Mouse (Mus musculus): ENCODE measurements around the gene Sstr2. TPM values are rescaled to one million over a fixed set of nuclear protein-coding genes. Genes with fewer than 3 reads are reported as not detected.

Gene Sstr2
- total and polyA plus RNA-seq, 3 experiments, result 0.77 to 0.82 TPM; not detected in 1

DNA sequence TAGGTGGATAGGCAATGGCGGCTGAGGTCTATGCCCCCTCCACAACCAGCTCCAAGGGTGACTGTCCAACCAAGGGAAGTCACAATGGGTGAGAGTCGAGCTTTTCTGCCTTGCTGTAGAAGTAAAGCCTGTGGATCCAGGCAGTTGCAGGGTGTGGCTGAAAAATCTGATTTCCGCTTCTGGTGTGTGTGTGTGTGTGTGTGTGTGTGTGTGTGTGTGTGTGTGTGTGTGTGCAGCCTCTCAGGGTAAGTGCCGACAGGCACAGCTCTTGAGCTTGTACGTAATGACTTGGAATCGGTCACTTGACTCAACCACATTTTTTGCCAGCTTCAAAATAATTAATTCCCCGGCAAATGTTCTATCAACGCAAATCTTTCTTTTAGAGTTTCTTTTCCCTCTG lies 12.2 kb downstream of the Sstr2 start:
- Histone ChIP-seq H3K79me2 (ENCODE audit: control insufficient read depth, insufficient read depth, low read length, poor library complexity) (no peaks in the 10 kb centered on the region), H3K9me3 (replicated peaks; ENCODE audit: insufficient read depth, low read length) (no peaks in the 10 kb centered on the region), H3K4me1 (ENCODE audit: control insufficient read depth in 1 of 2, insufficient read depth in 2 of 2, low read length in 2 of 2) (peaks cover 0 to 3% of the 10 kb centered on the region in 2 experiments; a peak in 2 of 4 replicates), H3K27me3 (ENCODE audit: control insufficient read depth in 1 of 2, insufficient read depth in 2 of 2, low read length in 2 of 2) (peaks cover 0 to 2% of the 10 kb centered on the region in 2 experiments; a peak in 3 of 4 replicates), H3K4me3 (ENCODE audit: control insufficient read depth in 1 of 2, insufficient read depth in 1 of 2, low read depth in 2 of 2, low read length in 2 of 2) (no peak overlapping the region), H3K27ac (ENCODE audit: control insufficient read depth, low read depth, low read length) (no peak overlapping the region), H3K9ac (ENCODE audit: control insufficient read depth, low read depth, low read length, poor library complexity, severe bottlenecking) (no peak overlapping the region), H3K36me3 (ENCODE audit: control insufficient read depth in 1 of 2, insufficient read depth in 2 of 2, low read length in 2 of 2) (no peaks in the 10 kb centered on the region)
- TF ChIP-seq GATA1 (IDR thresholded peaks at IDR 0.05; ENCODE audit: low read depth, low read length) (no peak), ZC3H11A (IDR thresholded peaks at IDR 0.05; ENCODE audit: low read depth, low read length) (no peak)
- no peak for DNase-seq (ENCODE audit: low read depth, low spot score)

DNA sequence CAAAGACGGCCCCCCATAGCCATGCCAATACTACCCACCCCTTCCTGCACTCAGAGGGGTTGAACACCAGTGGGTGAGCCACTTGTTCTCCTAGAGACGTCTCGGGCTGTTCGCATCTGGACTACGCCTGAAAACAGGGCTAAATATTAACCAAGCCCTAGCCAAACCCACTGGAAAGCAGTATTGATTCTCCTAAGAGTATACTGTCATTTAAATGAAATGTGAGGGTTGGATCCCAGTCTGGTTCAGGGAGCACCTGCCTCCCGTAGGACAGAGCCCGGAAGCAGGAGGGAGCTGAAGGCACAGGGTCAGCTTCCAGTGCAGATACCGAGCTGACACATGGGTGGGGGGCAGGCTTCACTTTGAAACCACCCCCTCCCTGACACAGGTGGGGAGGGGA lies 12.7 kb downstream of the Sstr2 start:
- Histone ChIP-seq H3K27ac (ENCODE audit: control insufficient read depth, low read depth, low read length) (no peak overlapping the region), H3K36me3 (ENCODE audit: control insufficient read depth in 1 of 2, insufficient read depth in 2 of 2, low read length in 2 of 2) (no peaks in the 10 kb centered on the region), H3K79me2 (ENCODE audit: control insufficient read depth, insufficient read depth, low read length, poor library complexity) (no peaks in the 10 kb centered on the region), H3K9me3 (replicated peaks; ENCODE audit: insufficient read depth, low read length) (no peaks in the 10 kb centered on the region), H3K4me3 (ENCODE audit: control insufficient read depth in 1 of 2, insufficient read depth in 1 of 2, low read depth in 2 of 2, low read length in 2 of 2) (no peak overlapping the region), H3K9ac (ENCODE audit: control insufficient read depth, low read depth, low read length, poor library complexity, severe bottlenecking) (no peak overlapping the region), H3K27me3 (ENCODE audit: control insufficient read depth in 1 of 2, insufficient read depth in 2 of 2, low read length in 2 of 2) (peaks cover 2% of the 10 kb centered on the region in 2 experiments), H3K4me1 (ENCODE audit: control insufficient read depth in 1 of 2, insufficient read depth in 2 of 2, low read length in 2 of 2) (peaks cover 0 to 2% of the 10 kb centered on the region in 2 experiments; a peak in 2 of 4 replicates)
- no peak for DNase-seq (ENCODE audit: low read depth, low spot score)
- no peak for TF ChIP-seq ZNF384 (IDR thresholded peaks at IDR 0.05; ENCODE audit: low read depth, low read length)
- no peak for TF ChIP-seq BHLHE40 (IDR thresholded peaks at IDR 0.05; ENCODE audit: borderline replicate concordance, low read depth, low read length)
- no peak for TF ChIP-seq POLR2AphosphoS5 (IDR thresholded peaks at IDR 0.05; ENCODE audit: borderline replicate concordance, low read depth, low read length)
- no peak for TF ChIP-seq USF1 (IDR thresholded peaks at IDR 0.05; ENCODE audit: low read depth, low read length)
- no peak for TF ChIP-seq ELF1 (IDR thresholded peaks at IDR 0.05; ENCODE audit: low read depth, low read length)
- TF ChIP-seq RCOR1 (IDR thresholded peaks at IDR 0.05; ENCODE audit: low read depth, low read length), result no peak
- no peak for TF ChIP-seq ZC3H11A (IDR thresholded peaks at IDR 0.05; ENCODE audit: low read depth, low read length)
- TF ChIP-seq TBP (IDR thresholded peaks at IDR 0.05; ENCODE audit: low read depth, low read length), result no peak
- TF ChIP-seq TCF12 (IDR thresholded peaks at IDR 0.05; ENCODE audit: low read depth, low read length), result no peak

DNA sequence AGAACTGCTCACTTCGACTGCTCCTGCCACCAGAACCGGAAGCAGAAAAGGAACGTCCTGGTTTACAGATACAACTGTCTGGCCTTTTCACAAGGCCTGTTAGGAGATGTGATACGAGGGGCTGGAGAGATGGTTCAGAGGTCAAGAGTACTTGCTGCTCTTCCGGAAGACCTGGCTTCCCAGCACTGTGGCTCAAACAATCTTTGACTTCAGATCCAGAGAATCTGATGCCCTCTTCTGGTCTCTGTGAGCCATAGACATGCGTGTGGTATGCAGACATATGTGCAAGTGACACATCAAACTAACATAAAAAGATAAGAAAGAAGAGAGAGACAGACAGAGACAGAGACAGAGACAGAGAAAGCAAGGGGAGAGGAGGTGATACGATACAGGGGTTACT lies 13.2 kb downstream of the Sstr2 start:
- TF ChIP-seq ZNF384 (IDR thresholded peaks at IDR 0.05; ENCODE audit: low read depth, low read length) (no peak), CHD1 (IDR thresholded peaks at IDR 0.05; ENCODE audit: low read depth, low read length) (no peak), UBTF (IDR thresholded peaks at IDR 0.05; ENCODE audit: borderline replicate concordance, insufficient read depth, low read depth, low read length) (no peak), RAD21 (IDR thresholded peaks at IDR 0.05; ENCODE audit: low read depth, low read length) (no peak), JUND (IDR thresholded peaks at IDR 0.05; ENCODE audit: low read depth, low read length) (no peak), MYB (IDR thresholded peaks at IDR 0.05; ENCODE audit: low read depth, low read length) (no peak), KAT2A (conservative IDR thresholded peaks at IDR 0.05; ENCODE audit: low read depth, low read length) (no peak), ETS1 (IDR thresholded peaks at IDR 0.05; ENCODE audit: low read depth, low read length) (no peak), NRF1 (IDR thresholded peaks at IDR 0.05; ENCODE audit: insufficient read depth, low read depth, low read length, poor library complexity, severe bottlenecking) (no peak)
- H3K9me3 ChIP-seq (replicated peaks; ENCODE audit: insufficient read depth, low read length), result no peaks in the 10 kb centered on the region
- H3K9ac ChIP-seq (ENCODE audit: control insufficient read depth, low read depth, low read length, poor library complexity, severe bottlenecking), result no peak overlapping the region
- no peak for DNase-seq (ENCODE audit: low read depth, low spot score)
- no peaks in the 10 kb centered on the region for H3K4me1 ChIP-seq (ENCODE audit: control insufficient read depth in 1 of 2, insufficient read depth in 2 of 2, low read length in 2 of 2)
- H3K79me2 ChIP-seq (ENCODE audit: control insufficient read depth, insufficient read depth, low read length, poor library complexity), result no peaks in the 10 kb centered on the region
- no peak overlapping the region for H3K27ac ChIP-seq (ENCODE audit: control insufficient read depth, low read depth, low read length)
- H3K27me3 ChIP-seq (ENCODE audit: control insufficient read depth in 1 of 2, insufficient read depth in 2 of 2, low read length in 2 of 2), result peaks cover 2% of the 10 kb centered on the region in 2 experiments
- H3K4me3 ChIP-seq (ENCODE audit: control insufficient read depth in 1 of 2, insufficient read depth in 1 of 2, low read depth in 2 of 2, low read length in 2 of 2), result no peak overlapping the region
- H3K36me3 ChIP-seq (ENCODE audit: control insufficient read depth in 1 of 2, insufficient read depth in 2 of 2, low read length in 2 of 2), result no peaks in the 10 kb centered on the region

Measured in MEL (cell line).